Mouse (Mus musculus) liver, adult 2 months (tissue): ENCODE results near the gene Stxbp3. TPM values are rescaled to one million over a fixed set of nuclear protein-coding genes. Genes with fewer than 3 reads are reported as not detected.

ENCODE experiments used
- DNase-seq: peaks from one replicate; pipeline ENCODE4 v3.0.0-alpha.2; 2011; ENCODE audit warnings: low read depth, low spot score; ENCODE audit errors: extremely low read depth
- H3K27ac ChIP-seq: fragments of 200-500 bp; replicated peaks from 2 replicates; pipeline ENCODE4 v1.5.1; 2012; ENCODE audit warnings: low read depth, mild to moderate bottlenecking, control low read depth, inconsistent platforms, low read length; ENCODE audit not compliant: insufficient read depth
- H3K27me3 ChIP-seq: fragments of 200-500 bp; 2 replicates; pipeline ENCODE4 v1.6.1; 2012; ENCODE audit warnings: mild to moderate bottlenecking, moderate library complexity, low read length, inconsistent platforms; ENCODE audit not compliant: control insufficient read depth, insufficient read depth
- H3K36me3 ChIP-seq: fragments of 200-500 bp; 2 replicates; pipeline ENCODE4 v1.6.1; 2012; ENCODE audit warnings: low read length, inconsistent platforms; ENCODE audit not compliant: control insufficient read depth, insufficient read depth
- H3K4me1 ChIP-seq: fragments of 200-500 bp; 2 replicates; pipeline ENCODE4 v1.6.1; 2011; ENCODE audit warnings: low read length; ENCODE audit not compliant: control insufficient read depth, insufficient read depth
- H3K4me3 ChIP-seq: fragments of 200-500 bp; 2 replicates; pipeline ENCODE4 v1.5.1; 2011; ENCODE audit warnings: low read depth, mild to moderate bottlenecking, control low read depth, low read length, moderate library complexity; ENCODE audit not compliant: insufficient read depth
- H3K79me2 ChIP-seq: fragments of 200-500 bp; 2 replicates; pipeline ENCODE4 v1.6.1; 2012; ENCODE audit warnings: inconsistent platforms, mild to moderate bottlenecking, low read length, moderate library complexity; ENCODE audit not compliant: control insufficient read depth, insufficient read depth
- H3K9ac ChIP-seq: fragments of 200-500 bp; 2 replicates; pipeline ENCODE4 v1.6.1; 2012; ENCODE audit warnings: low read depth, mild to moderate bottlenecking, control low read depth, inconsistent platforms, low read length
- CTCF ChIP-seq: fragments of 200-500 bp; IDR thresholded peaks from 2 replicates; pipeline ENCODE4 v1.5.1; 2011; ENCODE audit warnings: low read depth, low read length, control low read depth
- POLR2A ChIP-seq: fragments of 200-500 bp; IDR thresholded peaks from 2 replicates; pipeline ENCODE4 v1.6.1; 2011; ENCODE audit warnings: low read length, control low read depth; ENCODE audit not compliant: insufficient read depth; ENCODE audit errors: extremely low read depth
- WGBS: fragments of 180-500 bp; shearing (Covaris S2); methylation state at CpG from one replicate; pipeline ENCODE4 v1.1.7; 2018; 5-methylcytosine and 5-hydroxymethylcytosine counted together
- polyA plus RNA-seq: library from polyadenylated mRNA; depleted of rRNA; stranded (reverse); fragments of >200 nt; gene quantifications from 2 replicates; pipeline ENCODE4 v1.2.3, GENCODE M21; 2012
- total RNA-seq: library from RNA; depleted of rRNA; stranded (reverse); fragments of >200 nt; gene quantifications from 2 replicates; pipeline ENCODE4 v1.2.3, GENCODE M21; 2014

The Stxbp3 gene
- total and polyA plus RNA-seq, 2 experiments, result 6.0 to 34.3 TPM

DNA sequence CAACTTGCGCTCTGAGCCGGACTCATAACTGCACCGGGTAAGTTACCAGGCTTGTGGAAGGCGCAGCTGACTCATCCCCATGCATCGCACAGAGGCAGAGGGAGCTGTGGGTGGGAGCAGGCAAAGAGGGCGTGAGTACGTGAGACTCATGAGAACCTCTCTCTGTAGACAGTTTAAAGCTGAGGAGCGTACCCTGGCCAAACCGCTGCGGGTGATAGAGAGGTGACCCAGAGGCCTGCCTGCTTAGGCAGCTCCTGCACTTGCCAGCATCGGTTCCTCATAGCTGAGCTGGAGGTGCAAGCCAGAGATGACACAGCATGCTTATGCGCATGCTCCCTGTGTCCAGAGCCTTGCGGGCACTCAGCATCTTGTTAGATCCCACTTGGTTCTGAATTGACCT is 68.1 kb downstream of the Stxbp3 start:
- H3K79me2 ChIP-seq, result no peaks in the 10 kb centered on the region
- H3K4me1 ChIP-seq, result peaks cover 3% of the 10 kb centered on the region
- TF ChIP-seq CTCF (no peak), POLR2A (no peak)
- H3K27ac ChIP-seq, result no peak overlapping the region
- no peaks in the 10 kb centered on the region for H3K27me3 ChIP-seq
- no peak overlapping the region for H3K4me3 ChIP-seq
- no peaks in the 10 kb centered on the region for H3K36me3 ChIP-seq
- 91% methylated on average over 13 of the region's 13 CpGs for WGBS
- no peak for DNase-seq
- no peak overlapping the region for H3K9ac ChIP-seq

DNA sequence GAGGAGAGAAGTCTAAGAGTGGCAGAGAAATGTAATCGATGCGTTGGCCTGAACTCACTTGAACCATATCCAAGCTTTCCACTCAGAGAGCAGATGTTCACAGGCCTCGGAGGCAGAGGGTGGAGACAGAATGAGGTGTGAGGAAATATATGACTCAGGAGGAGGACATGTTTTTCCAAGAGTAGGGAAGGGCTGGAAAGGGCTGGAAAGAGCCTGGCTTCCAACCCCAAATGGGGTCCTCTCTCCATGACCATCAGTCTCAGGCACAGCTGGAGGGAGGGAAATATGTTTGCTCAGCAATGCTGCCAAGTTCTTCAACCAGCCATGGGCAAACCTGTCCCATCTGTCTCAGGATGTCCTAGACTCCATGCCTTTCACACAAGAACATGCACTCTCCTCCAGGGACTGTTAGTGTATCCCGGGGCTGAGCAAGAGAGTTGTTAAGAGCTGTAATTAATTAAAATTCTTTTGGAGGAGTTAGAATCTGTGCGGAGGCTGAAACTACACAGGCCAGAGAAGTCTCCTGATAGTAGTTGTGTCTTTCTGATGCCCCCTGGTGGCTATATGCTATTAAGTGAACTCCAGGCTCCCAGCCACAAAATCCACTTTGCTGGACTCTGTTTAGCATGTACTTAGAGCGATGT is 69.5 kb downstream of the Stxbp3 start:
- no peak overlapping the region for H3K4me3 ChIP-seq
- H3K27me3 ChIP-seq, result no peaks in the 10 kb centered on the region
- H3K4me1 ChIP-seq, result peaks cover 3% of the 10 kb centered on the region
- H3K9ac ChIP-seq, result no peak overlapping the region
- no peak for TF ChIP-seq POLR2A
- peak; percentile 30; the same call in 1 of the 2 replicates for TF ChIP-seq CTCF
- WGBS, result 12% methylated on average over 6 of the region's 6 CpGs
- H3K36me3 ChIP-seq, result no peaks in the 10 kb centered on the region
- peak; percentile 91 for DNase-seq
- no peak overlapping the region; the same call in 1 of the 2 replicates for H3K27ac ChIP-seq
- no peaks in the 10 kb centered on the region for H3K79me2 ChIP-seq

DNA sequence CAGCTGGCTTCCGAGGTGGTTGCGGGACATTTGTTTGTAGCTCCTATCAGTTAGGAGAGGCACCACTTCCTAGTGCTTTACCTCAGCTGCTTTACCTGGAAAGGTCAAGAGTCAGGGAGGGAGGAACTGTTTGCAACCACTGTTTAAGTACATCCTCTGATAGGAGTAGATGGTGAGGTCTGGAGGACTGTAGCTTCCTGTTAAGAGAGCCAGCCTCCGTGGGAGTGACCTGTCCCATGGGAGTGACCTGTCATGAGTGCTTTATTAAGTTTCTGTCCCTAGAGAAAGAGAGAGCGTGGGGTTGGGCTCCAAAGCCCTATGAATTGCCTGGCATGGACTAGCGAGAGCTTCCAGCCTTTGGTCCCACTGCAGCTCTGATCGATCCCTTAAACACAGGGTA is 70.8 kb downstream of the Stxbp3 start:
- Histone ChIP-seq H3K4me1 (peaks cover 3% of the 10 kb centered on the region), H3K9ac (no peak overlapping the region), H3K79me2 (no peaks in the 10 kb centered on the region), H3K36me3 (no peaks in the 10 kb centered on the region), H3K27ac (no peak overlapping the region), H3K4me3 (no peak overlapping the region), H3K27me3 (no peaks in the 10 kb centered on the region)
- 79% methylated on average over 6 of the region's 6 CpGs for WGBS
- TF ChIP-seq POLR2A, result no peak
- no peak for TF ChIP-seq CTCF
- no peak for DNase-seq

DNA sequence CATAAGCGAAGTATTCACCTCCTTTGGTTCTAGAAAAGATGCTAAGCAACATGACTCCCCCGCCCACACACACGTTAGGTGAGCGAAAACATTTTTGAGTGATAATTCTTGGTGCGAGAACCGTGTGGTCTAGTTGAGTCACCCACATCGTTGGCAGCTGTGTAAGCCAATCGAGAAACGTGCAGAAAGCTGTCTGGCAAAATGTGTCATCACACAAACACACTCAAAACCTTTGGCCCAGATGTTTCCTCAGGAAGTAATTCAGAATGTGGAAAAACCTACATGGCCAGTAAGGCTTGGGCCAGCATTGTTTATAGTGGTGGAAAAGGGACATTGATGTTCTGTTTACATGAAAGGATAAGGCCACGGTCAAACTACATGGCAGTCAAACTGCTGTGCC is 72.9 kb downstream of the Stxbp3 start:
- H3K4me1 ChIP-seq, result peaks cover 3% of the 10 kb centered on the region
- no peak overlapping the region for H3K27ac ChIP-seq
- no peak for TF ChIP-seq POLR2A
- TF ChIP-seq CTCF, result no peak
- no peak overlapping the region for H3K4me3 ChIP-seq
- WGBS, result 56% methylated on average over 10 of the region's 10 CpGs
- no peak for DNase-seq
- H3K36me3 ChIP-seq, result no peaks in the 10 kb centered on the region
- H3K27me3 ChIP-seq, result no peaks in the 10 kb centered on the region
- no peak overlapping the region for H3K9ac ChIP-seq
- H3K79me2 ChIP-seq, result no peaks in the 10 kb centered on the region

DNA sequence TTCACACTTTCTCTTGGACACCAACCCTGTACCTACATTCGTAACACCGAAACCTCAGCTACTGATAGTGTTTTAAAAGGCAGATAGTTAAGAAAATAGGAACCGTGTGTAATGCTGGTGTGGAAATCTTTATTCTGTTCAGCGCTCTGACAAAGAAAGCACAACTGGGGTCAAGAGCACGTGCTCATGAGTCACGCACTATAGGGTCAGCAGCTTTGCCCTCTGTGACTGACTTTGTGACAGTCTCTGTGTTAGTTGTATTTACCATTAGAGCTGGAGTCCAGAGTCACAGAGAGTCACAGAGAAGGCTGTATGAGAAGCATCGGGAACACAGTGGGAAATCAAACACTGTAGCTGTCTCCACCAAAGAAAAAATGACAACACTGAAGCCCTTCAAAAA is 73.4 kb downstream of the Stxbp3 start:
- H3K79me2 ChIP-seq, result no peaks in the 10 kb centered on the region
- no peak overlapping the region for H3K9ac ChIP-seq
- TF ChIP-seq CTCF, result no peak
- no peak for TF ChIP-seq POLR2A
- no peak for DNase-seq
- H3K27ac ChIP-seq, result no peak overlapping the region
- no peak overlapping the region for H3K4me3 ChIP-seq
- H3K4me1 ChIP-seq, result peaks cover 3% of the 10 kb centered on the region
- 60% methylated on average over 7 of the region's 7 CpGs for WGBS
- no peaks in the 10 kb centered on the region for H3K36me3 ChIP-seq
- H3K27me3 ChIP-seq, result no peaks in the 10 kb centered on the region

DNA sequence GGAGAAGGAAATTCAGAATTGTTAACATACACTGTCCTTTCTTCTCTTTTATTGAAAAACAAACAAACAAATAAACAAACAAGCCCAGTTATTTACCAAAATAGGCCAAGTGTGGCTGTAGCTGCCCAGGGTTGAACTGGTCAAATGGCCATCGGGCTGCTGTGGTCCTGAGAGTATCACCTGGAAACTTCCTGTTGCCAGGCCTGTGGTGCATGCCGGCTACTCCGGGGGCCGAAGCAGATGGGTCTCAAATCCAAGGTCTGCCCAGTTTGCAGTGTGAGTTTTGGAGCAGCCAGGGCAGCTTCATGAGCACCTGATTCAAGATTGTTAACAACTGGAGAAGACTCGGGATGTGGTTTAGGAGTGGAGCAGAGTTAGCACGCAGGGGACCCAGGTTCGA is 74.8 kb downstream of the Stxbp3 start:
- no peak for DNase-seq
- Histone ChIP-seq H3K27ac (no peak overlapping the region), H3K27me3 (no peaks in the 10 kb centered on the region), H3K4me1 (no peaks in the 10 kb centered on the region), H3K4me3 (no peak overlapping the region), H3K36me3 (no peaks in the 10 kb centered on the region), H3K79me2 (no peaks in the 10 kb centered on the region), H3K9ac (no peak overlapping the region)
- TF ChIP-seq CTCF (no peak), POLR2A (no peak)
- WGBS, result 96% methylated on average over 7 of the region's 7 CpGs
